Mouse (Mus musculus): ENCODE results near the gene Ranbp1. TPM values are rescaled to one million over a fixed set of nuclear protein-coding genes. Genes with fewer than 3 reads are reported as not detected.
"Not testable (repeated sequence)": the region's sequence is repeated elsewhere in the genome, so short reads cannot be mapped to it uniquely, and the experiment has no call there.

Gene Ranbp1
- 100 to 1,000 TPM; 122 to 138 TPM for polyA plus RNA-seq (2017; shearing (Covaris generic))

DNA sequence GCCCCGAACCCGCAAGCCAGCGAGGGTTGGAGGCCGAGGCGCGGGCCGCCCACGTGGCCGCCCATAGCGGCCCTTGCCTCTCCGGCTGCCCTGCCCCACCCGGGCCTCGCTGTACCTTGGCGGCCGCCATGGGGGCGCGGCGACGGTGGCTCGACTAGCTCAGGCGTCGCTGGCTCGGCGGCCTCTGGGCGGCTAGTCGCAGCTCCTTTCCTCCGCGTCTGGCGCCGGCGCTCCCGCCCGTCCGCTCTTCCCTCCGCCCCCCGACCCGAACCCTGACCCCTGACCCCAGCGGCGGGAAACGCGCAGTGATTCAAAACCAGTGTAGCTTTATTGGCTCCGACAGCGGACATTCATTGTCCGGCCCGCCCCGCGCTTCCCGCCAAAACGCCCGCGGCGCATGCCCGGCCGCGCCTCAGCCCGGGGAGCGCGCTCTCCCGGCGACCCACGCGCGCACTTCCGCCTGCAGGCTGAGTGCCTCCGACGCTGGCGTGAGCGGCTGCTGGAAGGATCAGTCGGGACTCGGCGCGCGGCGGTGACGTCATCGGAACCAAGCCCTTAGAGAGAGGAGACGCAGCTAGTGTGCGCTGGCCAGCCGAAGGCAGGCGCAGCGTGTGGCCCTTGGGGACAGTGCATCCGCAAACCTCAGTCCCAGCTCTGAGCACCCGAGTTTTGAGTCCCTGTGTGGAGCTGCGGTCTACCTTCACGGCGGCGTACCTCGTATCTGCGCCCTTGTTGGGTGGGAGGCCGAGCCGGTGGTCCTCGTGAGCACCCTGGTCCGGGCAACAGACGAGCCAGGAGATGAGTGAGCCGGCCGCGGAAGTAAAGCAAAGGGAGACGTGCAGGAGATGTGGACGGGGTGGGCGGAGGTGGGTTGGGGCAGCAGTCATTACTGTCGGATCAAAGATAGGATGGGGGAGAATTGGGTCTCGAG, at the start of gene Ranbp1, which contains the start of gene Trmt2a:
Gene Ranbp1, minus strand, starts transcription at position 300 of the 931 bp plus-strand sequence.
Gene Trmt2a, plus strand, starts transcription at position 247 of the 931 bp plus-strand sequence.
- ATAC-seq, result peak; percentile 91

- ATAC-seq, result not testable (repeated sequence)
These were observed 41.1 kb upstream of the Ranbp1 start for GRCm38 (mm10) chr16:18289614-18290013.

- peak; percentile 96 for ATAC-seq
These were observed 40.6 kb upstream of the Ranbp1 start, which contains the start of gene Dgcr8 for GRCm38 (mm10) chr16:18289067-18289588. Dgcr8 (minus strand) TSS chr16:18289246.

DNA sequence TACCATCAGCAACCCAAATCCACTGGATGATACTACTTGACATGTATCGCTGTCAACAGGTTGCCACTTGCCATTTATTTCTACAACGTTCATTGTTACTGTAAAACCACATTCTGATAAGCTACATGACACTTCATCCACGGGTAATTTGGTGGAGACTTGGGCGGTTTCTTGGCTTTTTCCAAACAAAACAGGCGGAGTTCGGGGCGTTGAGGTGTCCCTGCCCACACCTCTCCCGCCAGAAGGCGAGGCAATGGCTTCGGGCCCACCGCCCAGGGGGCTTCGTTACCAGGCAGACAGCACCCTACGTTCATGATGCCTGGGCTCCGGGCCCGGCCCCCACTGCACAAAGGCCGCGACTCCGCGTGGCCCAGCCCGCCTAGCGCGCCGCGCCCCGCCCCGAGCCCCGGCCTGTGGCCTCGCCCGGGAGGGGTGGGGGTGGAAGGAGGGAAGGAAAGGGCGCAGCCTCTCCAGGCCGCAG, 40.1 kb upstream of the Ranbp1 start:
- ATAC-seq, result peak; percentile 71

DNA sequence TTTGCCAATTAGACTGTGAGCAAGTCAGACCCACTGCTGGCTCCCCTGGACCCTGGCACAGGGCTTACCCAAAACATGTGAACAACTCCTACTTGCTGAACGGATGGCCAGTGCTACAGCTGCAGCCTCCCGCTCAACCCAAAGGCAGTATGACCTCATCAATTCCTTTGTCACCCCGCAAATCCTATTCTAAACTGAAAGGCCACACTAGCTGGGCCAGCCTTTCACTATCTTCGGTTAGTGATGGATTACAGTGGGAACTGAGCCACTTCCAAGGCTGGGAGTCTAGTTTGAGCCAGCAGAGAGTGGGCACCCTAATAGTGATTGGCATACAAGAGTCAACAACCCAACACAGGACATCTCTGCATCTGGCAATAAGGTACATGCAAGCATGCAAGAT, 39.6 kb upstream of the Ranbp1 start:
- no peak for ATAC-seq

DNA sequence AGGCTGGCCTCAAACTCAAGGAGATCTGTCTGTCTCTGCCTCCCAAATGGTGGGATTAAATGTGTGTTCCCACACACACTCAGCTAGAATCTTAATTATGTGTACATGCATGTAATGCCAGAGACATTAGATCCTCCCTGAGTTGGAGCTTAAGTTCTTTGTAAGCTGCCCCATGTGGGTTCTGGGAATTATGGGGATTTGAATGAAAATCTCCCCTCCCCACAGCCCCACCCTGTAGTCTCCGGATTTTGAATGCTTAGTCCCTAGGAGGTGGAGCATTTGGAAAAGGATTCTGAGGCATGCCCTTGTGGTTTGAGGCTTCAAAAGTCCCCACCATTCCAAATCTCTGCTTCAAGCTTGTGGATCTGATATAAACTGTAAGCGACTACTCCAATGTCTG, 26.6 kb upstream of the Ranbp1 start:
- no peak for ATAC-seq

GRCm38 (mm10) chr16:18268182-18268581, 19.6 kb upstream of the Ranbp1 start:
- no peak for ATAC-seq

GRCm38 (mm10) chr16:18265024-18265423, 16.5 kb upstream of the Ranbp1 start:
- ATAC-seq, result no peak

DNA sequence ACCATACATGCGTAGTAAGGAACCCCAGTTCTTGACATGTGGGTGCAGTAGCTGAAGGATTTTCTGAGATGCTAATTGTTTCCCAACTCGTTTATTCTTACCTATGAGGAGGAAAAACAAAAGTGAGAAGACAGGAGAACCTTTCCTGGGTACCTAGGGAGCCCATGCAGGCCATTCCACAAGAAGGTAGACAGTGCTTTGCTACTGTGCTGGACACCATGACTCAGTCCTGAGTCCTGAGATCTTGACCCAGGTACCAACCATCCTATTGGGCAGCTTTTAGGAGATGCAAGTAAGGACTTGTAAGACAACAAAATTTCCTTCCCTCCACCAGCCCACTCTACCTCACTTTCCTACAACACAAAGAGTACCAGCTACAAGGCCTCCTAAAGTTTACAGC, 9.7 kb upstream of the Ranbp1 start, which contains the start of gene Gm49776:
Gene Gm49776, minus strand, starts transcription at position 101 of the 400 bp plus-strand sequence.
- no peak for ATAC-seq

DNA sequence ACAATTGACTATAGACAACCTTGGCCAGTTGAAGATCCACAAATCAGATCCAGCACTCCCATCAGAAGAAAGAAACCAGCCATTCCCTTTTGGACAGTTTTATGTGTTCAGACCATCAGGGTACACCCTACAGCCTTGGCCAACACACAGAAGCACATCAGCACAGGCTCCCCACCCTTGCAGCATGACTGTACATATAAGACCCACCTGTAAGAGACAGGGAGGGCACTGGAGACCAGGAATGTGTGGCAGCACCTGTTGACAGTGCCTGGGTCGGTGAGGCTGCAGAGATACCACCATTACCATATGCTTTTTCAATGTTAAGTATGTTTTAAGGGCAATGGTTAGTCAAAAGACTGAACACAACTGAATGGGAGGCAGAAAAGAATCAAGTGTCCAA, 5.3 kb upstream of the Ranbp1 start:
- no peak for ATAC-seq

DNA sequence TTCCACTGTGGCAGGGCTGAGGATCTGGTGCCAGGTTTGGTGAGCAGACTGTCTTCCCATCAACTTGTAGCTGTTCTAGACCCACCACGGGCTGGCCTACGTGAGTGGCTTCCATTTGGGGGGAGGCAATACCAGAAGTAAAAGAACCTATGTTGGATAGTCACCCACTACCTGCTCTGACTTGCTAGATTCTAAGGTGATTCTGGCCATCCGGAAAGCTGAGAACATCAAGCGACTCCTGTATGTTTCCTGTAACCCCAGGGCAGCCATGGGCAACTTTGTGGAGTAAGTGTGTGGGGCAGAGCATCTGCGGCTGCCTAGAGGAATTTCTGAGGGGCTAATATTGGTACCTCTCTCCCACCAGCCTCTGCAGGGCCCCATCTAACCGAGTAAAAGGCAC, 4.2 kb upstream of the Ranbp1 start:
- ATAC-seq, result no peak

DNA sequence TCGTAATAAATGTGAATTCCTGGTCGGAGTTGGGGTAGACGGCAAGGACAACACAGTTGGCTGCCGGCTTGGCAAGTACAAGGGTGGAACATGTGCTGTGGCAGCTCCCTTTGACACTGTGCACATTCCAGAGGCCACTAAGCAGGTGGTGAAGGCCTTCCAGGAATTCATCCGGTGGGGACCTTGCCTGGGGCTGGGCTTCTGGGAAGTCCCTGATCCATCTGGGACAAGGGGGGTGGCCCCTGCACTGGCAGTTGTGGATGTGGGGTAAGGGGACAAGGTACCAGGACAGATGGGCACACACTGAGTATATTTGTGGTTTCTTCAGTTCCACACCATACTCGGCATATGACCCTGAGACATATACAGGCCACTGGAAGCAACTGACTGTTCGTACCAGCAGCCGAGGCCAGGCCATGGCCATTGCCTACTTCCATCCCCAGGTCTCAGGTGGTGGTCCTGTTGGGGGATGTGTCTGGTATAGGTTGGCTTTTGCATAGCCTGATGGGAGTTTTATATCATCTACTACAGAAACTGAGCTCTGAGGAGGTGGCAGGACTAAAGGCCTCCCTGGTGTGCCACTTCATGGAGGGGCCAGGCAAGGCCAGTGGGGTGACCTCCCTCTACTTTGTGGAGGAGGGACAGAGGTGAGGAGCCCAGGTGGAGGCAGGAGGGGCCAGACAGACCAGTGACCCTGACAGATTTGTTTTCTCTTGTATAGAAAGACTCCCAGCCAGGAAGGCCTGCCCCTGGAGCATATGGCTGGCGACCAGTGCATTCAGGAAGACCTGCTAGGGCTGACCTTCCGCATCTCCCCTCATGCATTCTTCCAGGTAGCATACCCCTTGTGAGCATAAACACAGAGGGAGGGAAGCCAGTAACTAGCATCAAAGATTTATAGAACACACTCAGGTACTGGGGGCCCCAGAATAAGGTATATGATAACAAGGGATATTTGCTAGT, 2.6 kb upstream of the Ranbp1 start:
- no peak for ATAC-seq

DNA sequence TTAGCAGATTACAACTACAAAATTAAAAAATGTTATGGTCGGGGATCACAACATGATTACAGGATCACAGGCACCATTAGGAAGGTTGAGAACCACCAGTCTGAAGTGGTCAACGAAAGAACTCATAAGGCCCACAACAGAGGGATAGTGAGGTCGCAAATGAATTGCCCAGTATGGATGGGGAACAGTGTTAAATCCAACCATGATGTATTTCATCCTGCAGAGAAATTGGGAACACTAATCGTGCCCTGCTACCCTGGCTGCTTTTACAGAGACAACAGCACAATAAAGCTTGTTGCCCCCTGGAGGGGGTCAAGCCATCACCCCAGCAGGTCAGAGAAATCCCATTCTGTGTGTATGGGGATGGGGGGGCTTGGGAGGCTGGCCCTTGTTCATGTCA, 1.7 kb upstream of the Ranbp1 start:
- ATAC-seq, result no peak

GRCm38 (mm10) chr16:18249364-18249967, 934 bp upstream of the Ranbp1 start:
- peak; percentile 16 for ATAC-seq

GRCm38 (mm10) chr16:18247521-18248399, 772 bp downstream of the Ranbp1 start:
- ATAC-seq, result peak; percentile 4

- ATAC-seq, result no peak
These were observed 7.0 kb downstream of the Ranbp1 start for GRCm38 (mm10) chr16:18241581-18241980.

DNA sequence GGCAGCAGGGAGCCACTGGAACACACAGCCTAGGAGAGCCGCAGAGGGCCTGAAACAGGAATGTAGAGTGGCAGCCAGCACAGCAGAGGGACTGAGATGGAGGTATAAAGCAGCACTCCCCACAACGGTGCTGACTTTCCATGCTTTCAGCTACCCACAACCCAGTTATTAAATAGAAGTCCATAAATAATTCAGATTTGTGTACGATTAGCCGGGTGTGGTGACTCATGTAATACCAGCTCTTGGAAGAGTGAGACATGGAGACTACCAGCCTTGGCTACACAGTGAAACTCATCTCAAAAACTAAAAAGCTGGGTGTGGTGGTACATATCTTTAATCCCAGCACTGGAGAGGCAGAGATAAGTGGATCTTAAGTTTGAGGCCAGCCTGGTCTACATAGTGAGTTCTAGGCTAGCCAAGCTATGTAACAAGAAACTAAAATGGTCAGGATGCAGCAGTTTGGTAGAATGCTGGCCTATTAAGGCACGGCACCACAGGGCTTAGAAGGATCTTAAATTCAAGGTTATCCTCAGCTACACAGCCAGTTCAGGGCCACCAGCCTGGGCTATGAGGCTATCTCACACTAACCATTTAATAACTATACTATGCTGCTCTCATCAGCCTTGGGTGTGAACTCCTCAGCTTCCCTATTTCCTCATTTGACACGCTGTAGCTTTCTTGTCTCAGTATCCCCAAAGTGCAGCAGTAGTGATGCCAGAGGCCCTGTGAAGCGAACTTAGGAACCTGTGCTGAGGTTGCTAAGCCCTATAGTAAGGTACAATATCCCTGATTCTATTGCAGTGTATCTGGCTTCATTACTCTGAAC, 11.6 kb downstream of the Ranbp1 start:
- ATAC-seq, result no peak

- peak; percentile 47 for ATAC-seq
These were observed 13.0 kb downstream of the Ranbp1 start for GRCm38 (mm10) chr16:18235389-18236065.

GRCm38 (mm10) chr16:18234671-18235388, 13.7 kb downstream of the Ranbp1 start, which contains the start of gene Zdhhc8:
Zdhhc8 (minus strand) TSS chr16:18235136.
- ATAC-seq, result peak; percentile 65
